Mouse (Mus musculus) forebrain, embryonic 16.5 days (tissue): ENCODE results near the gene 2610008E11Rik. TPM values are rescaled to one million over a fixed set of nuclear protein-coding genes. Genes with fewer than 3 reads are reported as not detected.
"Not testable (repeated sequence)": the region's sequence is repeated elsewhere in the genome, so short reads cannot be mapped to it uniquely, and the experiment has no call there.

Source experiments
- ATAC-seq: fragments of 200-750 bp; cut with Nextera tagmentation; 2 replicates; pipeline ENCODE4 v1.8.0; 2017; ENCODE audit warnings: mild to moderate bottlenecking, moderate library complexity
- H3K27ac ChIP-seq: fragments of 300-500 bp; sonication (generic); 2 replicates; pipeline ENCODE4 v1.5.1; 2014; ENCODE audit warnings: low read length, control low read depth
- H3K27me3 ChIP-seq: fragments of 300-500 bp; sonication (generic); replicated peaks from 2 replicates; pipeline ENCODE4 v1.6.1; 2014; ENCODE audit warnings: low read length; ENCODE audit not compliant: control insufficient read depth, insufficient read depth
- H3K36me3 ChIP-seq: fragments of 300-500 bp; sonication (generic); 2 replicates; pipeline ENCODE4 v1.6.1; 2014; ENCODE audit not compliant: control insufficient read depth, insufficient read depth
- H3K4me1 ChIP-seq: fragments of 300-500 bp; sonication (generic); replicated peaks from 2 replicates; pipeline ENCODE4 v1.6.1; 2014; ENCODE audit warnings: low read length; ENCODE audit not compliant: control insufficient read depth, insufficient read depth
- H3K4me2 ChIP-seq: fragments of 300-500 bp; sonication (generic); 2 replicates; pipeline ENCODE4 v1.6.1; 2014; ENCODE audit warnings: mild to moderate bottlenecking, low read length, control low read depth
- H3K4me3 ChIP-seq: fragments of 300-500 bp; sonication (generic); replicated peaks from 2 replicates; pipeline ENCODE4 v1.5.1; 2014; ENCODE audit warnings: mild to moderate bottlenecking, low read length, control low read depth
- H3K9ac ChIP-seq: fragments of 300-500 bp; sonication (generic); replicated peaks from 2 replicates; pipeline ENCODE4 v1.6.1; 2014; ENCODE audit warnings: low read depth, low read length, control low read depth
- H3K9me3 ChIP-seq: fragments of 300-500 bp; sonication (generic); 2 replicates; pipeline ENCODE4 v1.6.1; 2016; ENCODE audit warnings: low read length; ENCODE audit not compliant: control insufficient read depth
- WGBS: fragments of 180-500 bp; shearing (Covaris S2); extraction: QIAGEN DNeasy Blood & Tissue Kit; methylation state at CpG from one replicate; pipeline ENCODE4 v1.1.7; 2014; 5-methylcytosine and 5-hydroxymethylcytosine counted together
- polyA plus RNA-seq: library from polyadenylated mRNA; unstranded; fragments of >200 nt; fragmentation: Nextera tagmentation; extraction: Ambion mirVana; gene quantifications from 2 replicates; pipeline ENCODE4 v1.2.1, GENCODE M21; 2015

Gene 2610008E11Rik
- polyA plus RNA-seq, 1 experiment from 2014 or later, result 59.6 TPM

DNA sequence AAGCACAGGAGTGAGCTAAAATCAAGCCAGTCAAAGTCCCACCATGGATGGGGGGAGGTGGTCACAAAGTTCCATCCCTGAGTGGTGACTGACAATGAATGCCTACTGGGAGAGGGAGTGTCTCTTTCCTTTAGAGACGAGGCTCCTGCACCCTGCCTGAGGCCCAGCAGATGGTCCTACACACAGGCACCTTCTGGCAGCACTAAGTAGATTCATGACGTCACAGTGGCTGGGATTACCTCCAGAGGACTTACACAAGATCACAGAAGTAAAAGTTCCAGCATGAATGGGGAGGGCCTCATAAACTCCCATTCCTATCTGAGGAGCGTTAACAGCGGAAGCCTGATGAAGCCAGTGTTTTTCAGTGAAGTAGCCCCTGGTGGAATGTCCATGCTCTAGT, 8.4 kb downstream of the 2610008E11Rik start:
- Histone ChIP-seq H3K27ac (no peak overlapping the region), H3K36me3 (peaks cover 57% of the 10 kb centered on the region), H3K4me3 (no peak overlapping the region), H3K4me1 (no peaks in the 10 kb centered on the region; the same call in 1 of the 2 replicates), H3K9ac (no peak overlapping the region), H3K9me3 (no peaks in the 10 kb centered on the region; the same call in 1 of the 2 replicates), H3K4me2 (no peak overlapping the region), H3K27me3 (no peaks in the 10 kb centered on the region)
- WGBS, result 61% methylated on average over 4 of the region's 4 CpGs
- ATAC-seq, result no peak

DNA sequence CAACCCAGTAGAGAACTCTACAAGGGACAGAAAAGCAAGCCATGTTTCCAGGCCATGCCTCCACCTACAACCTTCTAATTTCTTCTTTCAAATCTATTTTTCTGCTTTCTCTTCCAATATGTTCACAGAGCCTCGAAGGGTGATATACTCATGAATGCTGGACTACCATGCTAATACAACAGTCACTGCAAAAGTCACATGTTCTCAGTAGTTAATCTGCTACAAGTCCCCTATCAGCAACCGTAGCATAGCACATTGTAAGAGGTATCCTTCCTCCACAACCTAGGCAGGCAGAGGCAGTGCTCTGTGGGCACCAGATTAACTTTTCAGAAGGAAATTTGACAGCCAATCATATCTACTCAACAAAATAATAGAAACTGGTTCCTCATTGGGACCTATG, 10.8 kb downstream of the 2610008E11Rik start:
- Histone ChIP-seq H3K27me3 (no peaks in the 10 kb centered on the region), H3K27ac (no peak overlapping the region), H3K9me3 (no peaks in the 10 kb centered on the region; the same call in 1 of the 2 replicates), H3K36me3 (peaks cover 40% of the 10 kb centered on the region), H3K4me3 (no peak overlapping the region), H3K4me2 (no peak overlapping the region), H3K4me1 (no peaks in the 10 kb centered on the region), H3K9ac (no peak overlapping the region)
- 96% methylated on average over 2 of the region's 2 CpGs for WGBS
- ATAC-seq, result no peak

DNA sequence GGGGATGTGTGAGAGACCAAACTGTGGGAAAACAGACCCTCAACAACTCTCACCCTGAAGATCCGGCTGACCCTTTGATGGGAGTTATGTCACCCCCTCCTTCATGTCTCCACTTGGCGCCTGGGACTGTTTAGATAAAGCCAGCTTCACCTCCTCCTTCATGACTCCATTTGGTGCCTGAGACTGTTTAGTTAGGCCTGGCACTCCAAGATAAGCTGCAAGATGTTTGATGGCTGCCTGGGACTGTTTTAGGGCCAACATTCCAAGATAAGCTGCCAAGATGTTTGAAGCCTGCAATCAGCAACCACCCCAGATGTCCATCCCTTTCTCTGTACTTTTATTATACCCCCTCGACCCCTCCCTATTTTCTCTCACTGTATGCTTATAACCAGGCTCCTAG, 40.0 kb downstream of the 2610008E11Rik start:
- H3K27me3 ChIP-seq, H3K9ac ChIP-seq, ATAC-seq, H3K4me1 ChIP-seq, H3K4me3 ChIP-seq, H3K27ac ChIP-seq, H3K4me2 ChIP-seq: not testable (repeated sequence)
- peaks cover 28% of the 10 kb centered on the region for H3K36me3 ChIP-seq
- WGBS, result 97% methylated on average over 3 of the region's 3 CpGs
- peaks cover 15% of the 10 kb centered on the region for H3K9me3 ChIP-seq

DNA sequence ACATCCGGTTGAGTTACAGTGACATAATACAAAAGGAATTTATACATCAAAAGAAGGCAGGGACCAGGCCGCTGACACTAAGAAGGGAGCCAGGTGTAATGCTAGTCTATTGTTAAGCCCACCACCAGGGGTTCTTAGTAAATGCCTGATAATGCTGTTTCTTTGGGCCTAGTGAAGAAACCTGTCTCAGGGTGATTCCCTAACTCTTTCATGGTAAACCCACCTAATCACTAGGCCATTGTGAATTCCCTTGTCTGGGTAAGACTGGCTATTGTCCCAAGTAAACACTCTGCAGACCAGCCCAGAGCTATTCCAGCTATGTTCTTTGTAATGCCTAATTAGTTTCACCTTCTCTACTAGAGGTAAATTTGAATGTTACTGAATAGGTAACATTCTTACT, 54.9 kb downstream of the 2610008E11Rik start:
- 80% methylated on average over 2 of the region's 2 CpGs for WGBS
- not testable (repeated sequence) for ATAC-seq, H3K4me3 ChIP-seq, H3K27me3 ChIP-seq, H3K27ac ChIP-seq, H3K36me3 ChIP-seq, H3K9ac ChIP-seq, H3K9me3 ChIP-seq, H3K4me2 ChIP-seq, H3K4me1 ChIP-seq

DNA sequence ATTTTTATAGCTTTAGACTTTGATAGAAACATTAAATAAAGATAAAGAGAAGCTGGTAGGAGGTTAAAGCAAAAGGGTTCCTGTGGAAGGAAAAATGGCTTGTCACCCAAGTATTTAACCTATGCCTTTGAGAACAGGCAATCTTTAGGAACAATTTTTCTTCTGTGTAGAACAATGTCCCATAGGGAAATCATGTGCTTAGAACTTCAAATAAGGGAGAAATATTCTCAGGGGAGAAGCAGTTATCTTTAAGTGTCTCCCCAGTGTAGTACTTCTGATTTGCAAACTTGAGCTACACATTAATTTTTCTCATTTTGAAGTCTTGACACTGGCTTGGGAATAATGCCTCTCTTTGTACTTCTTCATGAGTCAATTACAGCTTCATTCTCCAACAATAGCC, 69.0 kb downstream of the 2610008E11Rik start, which contains the start of gene Olfr57:
Gene Olfr57, plus strand, starts transcription at position 301 of the 400 bp plus-strand sequence.
- Histone ChIP-seq H3K9ac (no peak within 1 kb of the TSS), H3K4me2 (no peak within 1 kb of the TSS), H3K4me1 (no peaks in the 10 kb centered on the region), H3K4me3 (no peak within 1 kb of the TSS), H3K9me3 (peaks cover 3% of the 10 kb centered on the region; the same call in 1 of the 2 replicates), H3K36me3 (no peaks in the 10 kb centered on the region), H3K27ac (no peak within 1 kb of the TSS), H3K27me3 (no peaks in the 10 kb centered on the region)
- no peak for ATAC-seq

Other genes with a start within 250 kb of the 2610008E11Rik start
- gene Olfr1356, start 245.4 kb downstream of the 2610008E11Rik start, polyA plus RNA-seq, result not detected in 2 replicates
- gene Olfr1355, start 222.1 kb downstream of the 2610008E11Rik start, polyA plus RNA-seq, result not detected in 2 replicates
- gene Olfr1354, start 184.4 kb downstream of the 2610008E11Rik start, polyA plus RNA-seq, result not detected in 2 replicates
- gene Olfr8, start 147.0 kb downstream of the 2610008E11Rik start, polyA plus RNA-seq, result not detected in 2 replicates
- not detected in 2 replicates for gene Olfr1353, start 134.3 kb downstream of the 2610008E11Rik start, polyA plus RNA-seq
- gene Olfr1352, start 116.5 kb downstream of the 2610008E11Rik start, polyA plus RNA-seq, result not detected in 2 replicates
- gene Olfr1351, start 85.1 kb downstream of the 2610008E11Rik start, polyA plus RNA-seq, result not detected in 2 replicates
- 0.15 and 0.65 TPM in 2 replicates for gene Olfr57, start 68.9 kb downstream of the 2610008E11Rik start, polyA plus RNA-seq
- not detected in 2 replicates for gene Vmn2r80, start 51.2 kb upstream of the 2610008E11Rik start, polyA plus RNA-seq
- gene Vmn2r81, start 150.1 kb upstream of the 2610008E11Rik start, polyA plus RNA-seq, result not detected in 2 replicates